Mouse (Mus musculus): Measurements from ENCODE around the gene Epb41l1.

DNA sequence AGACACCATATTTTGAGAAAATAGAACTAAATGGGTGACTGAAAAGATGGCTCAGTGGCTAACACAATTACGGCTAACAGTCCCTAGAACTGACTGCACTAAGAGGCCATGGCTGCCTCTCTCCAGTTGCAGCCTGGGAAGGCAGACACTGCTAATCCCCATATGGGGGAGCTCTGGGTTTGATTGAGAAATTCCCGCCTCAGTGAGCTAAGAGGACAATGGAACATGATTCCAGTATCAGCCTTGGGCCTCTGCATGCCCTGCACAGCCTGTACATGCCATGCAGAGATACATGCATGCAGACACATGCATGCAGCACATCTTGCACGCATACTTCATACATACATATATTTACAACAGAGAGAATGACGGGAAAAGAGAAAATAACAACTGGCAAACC, 39.4 kb upstream of the Epb41l1 start:
- TF ChIP-seq GATA1 (IDR thresholded peaks at IDR 0.05; ENCODE audit: borderline replicate concordance, low read length) (no peak), FLI1 (IDR thresholded peaks at IDR 0.05; ENCODE audit: low read length) (no peak)

Measured in megakaryocyte, embryonic 14.5 days (primary cell).